Mouse (Mus musculus): ENCODE results near the gene Selp. TPM values are rescaled to one million over a fixed set of nuclear protein-coding genes. Genes with fewer than 3 reads are reported as not detected.

The Selp gene
- polyA plus RNA-seq, 1 experiment from 2014 or later = 0.26 TPM

GRCm38 (mm10) chr1:164184142-164184870 is 69.2 kb downstream of the Selp start:
- peak overlapping the region; percentile 39 for H3K4me2 ChIP-seq (ENCODE audit: low read depth, low read length)
- peak; percentile 56; the same call in 1 of the 2 replicates for ATAC-seq (ENCODE audit: insufficient read depth, low FRiP score)
- H3K27me3 ChIP-seq (ENCODE audit: control insufficient read depth, insufficient read depth, low read length) = no peaks in the 10 kb centered on the region
- H3K36me3 ChIP-seq (ENCODE audit: control insufficient read depth, insufficient read depth, low read length) = no peaks in the 10 kb centered on the region
- H3K27ac ChIP-seq (ENCODE audit: low read length) = no peak overlapping the region
- no peaks in the 10 kb centered on the region for H3K9me3 ChIP-seq (replicated peaks; ENCODE audit: control insufficient read depth, low read length)
- peak overlapping the region; percentile 30 for H3K4me3 ChIP-seq (replicated peaks; ENCODE audit: low read length)
- H3K4me1 ChIP-seq (ENCODE audit: control insufficient read depth, insufficient read depth, low read length) = no peaks in the 10 kb centered on the region
- 40% methylated on average over 16 of the region's 16 CpGs for WGBS
- H3K9ac ChIP-seq (ENCODE audit: low read length) = no peak overlapping the region

DNA sequence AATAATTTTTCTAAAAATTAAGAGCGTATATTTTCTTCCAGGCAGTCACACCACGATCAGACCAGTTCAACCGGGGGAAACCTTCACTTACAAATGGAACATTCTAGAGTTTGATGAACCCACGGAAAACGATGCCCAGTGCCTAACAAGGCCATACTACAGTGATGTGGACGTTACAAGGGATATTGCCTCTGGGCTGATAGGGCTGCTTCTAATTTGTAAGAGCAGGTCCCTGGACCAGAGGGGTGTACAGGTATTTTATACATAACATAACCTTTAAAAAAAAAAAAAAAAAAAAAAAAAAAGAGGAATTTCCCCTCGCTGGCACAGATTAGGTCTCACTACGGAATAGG is 69.8 kb downstream of the Selp start:
- Histone ChIP-seq H3K9ac (ENCODE audit: low read length) (no peak overlapping the region), H3K36me3 (ENCODE audit: control insufficient read depth, insufficient read depth, low read length) (no peaks in the 10 kb centered on the region), H3K4me1 (ENCODE audit: control insufficient read depth, insufficient read depth, low read length) (no peaks in the 10 kb centered on the region), H3K9me3 (replicated peaks; ENCODE audit: control insufficient read depth, low read length) (no peaks in the 10 kb centered on the region), H3K27ac (ENCODE audit: low read length) (no peak overlapping the region), H3K4me3 (replicated peaks; ENCODE audit: low read length) (no peak overlapping the region), H3K4me2 (ENCODE audit: low read depth, low read length) (no peak overlapping the region), H3K27me3 (ENCODE audit: control insufficient read depth, insufficient read depth, low read length) (no peaks in the 10 kb centered on the region)
- WGBS = 36% methylated on average over 8 of the region's 8 CpGs
- no peak for ATAC-seq (ENCODE audit: insufficient read depth, low FRiP score)

DNA sequence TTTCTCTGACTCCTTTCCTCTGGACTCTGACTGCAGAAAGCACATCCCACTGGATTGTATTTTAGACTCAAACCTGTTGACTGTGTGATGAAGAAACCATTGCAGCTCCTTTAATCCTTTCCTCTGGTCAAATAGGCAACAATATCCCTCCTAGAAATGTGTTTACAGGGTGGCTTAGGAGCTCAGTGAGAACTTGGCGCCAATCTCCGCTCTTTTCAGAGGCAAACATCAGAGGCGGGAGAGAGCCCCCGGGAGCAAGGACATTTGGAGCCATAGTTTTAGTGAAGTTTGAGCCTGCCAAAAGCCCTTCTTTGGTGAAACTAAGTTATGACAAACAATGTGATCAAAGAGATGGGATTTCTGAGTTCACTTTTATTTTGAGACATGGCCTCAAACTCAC is 70.3 kb downstream of the Selp start:
- H3K4me2 ChIP-seq (ENCODE audit: low read depth, low read length) = no peak overlapping the region
- no peaks in the 10 kb centered on the region for H3K9me3 ChIP-seq (replicated peaks; ENCODE audit: control insufficient read depth, low read length)
- H3K36me3 ChIP-seq (ENCODE audit: control insufficient read depth, insufficient read depth, low read length) = no peaks in the 10 kb centered on the region
- H3K4me1 ChIP-seq (ENCODE audit: control insufficient read depth, insufficient read depth, low read length) = no peaks in the 10 kb centered on the region
- WGBS = 43% methylated on average over 4 of the region's 4 CpGs
- no peak overlapping the region for H3K4me3 ChIP-seq (replicated peaks; ENCODE audit: low read length)
- H3K27ac ChIP-seq (ENCODE audit: low read length) = no peak overlapping the region
- H3K9ac ChIP-seq (ENCODE audit: low read length) = no peak overlapping the region
- no peaks in the 10 kb centered on the region for H3K27me3 ChIP-seq (ENCODE audit: control insufficient read depth, insufficient read depth, low read length)
- ATAC-seq (ENCODE audit: insufficient read depth, low FRiP score) = no peak

- Histone ChIP-seq H3K27ac (ENCODE audit: low read length) (no peak overlapping the region), H3K4me1 (ENCODE audit: control insufficient read depth, insufficient read depth, low read length) (no peaks in the 10 kb centered on the region), H3K27me3 (ENCODE audit: control insufficient read depth, insufficient read depth, low read length) (no peaks in the 10 kb centered on the region), H3K9ac (ENCODE audit: low read length) (no peak overlapping the region), H3K4me2 (ENCODE audit: low read depth, low read length) (no peak overlapping the region), H3K4me3 (replicated peaks; ENCODE audit: low read length) (no peak overlapping the region), H3K36me3 (ENCODE audit: control insufficient read depth, insufficient read depth, low read length) (no peaks in the 10 kb centered on the region), H3K9me3 (replicated peaks; ENCODE audit: control insufficient read depth, low read length) (no peaks in the 10 kb centered on the region)
- ATAC-seq (ENCODE audit: insufficient read depth, low FRiP score) = no peak
- 73% methylated on average over 1 of the region's 1 CpGs for WGBS
Observed at GRCm38 (mm10) chr1:164187002-164187560, 72.0 kb downstream of the Selp start.

DNA sequence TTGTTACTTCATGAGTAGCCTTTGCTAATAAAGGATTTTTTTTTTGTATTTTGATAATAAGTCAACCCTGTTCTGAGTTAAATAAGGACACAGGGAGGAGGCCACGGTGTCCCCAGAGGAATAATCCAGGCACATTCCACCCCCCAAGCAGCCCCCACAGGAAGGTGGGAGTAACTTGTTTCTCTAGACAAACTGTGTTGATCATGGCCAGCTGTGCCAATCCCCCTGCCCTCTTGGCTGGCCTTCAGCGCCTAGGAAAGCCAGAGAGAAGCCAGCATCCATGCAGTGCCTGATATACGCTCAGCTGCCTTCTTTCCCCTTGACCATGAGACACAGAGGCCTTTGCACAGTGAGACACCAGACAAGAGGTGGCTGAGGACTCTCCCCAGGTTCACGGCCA is 84.5 kb downstream of the Selp start:
- Histone ChIP-seq H3K4me2 (ENCODE audit: low read depth, low read length) (no peak overlapping the region), H3K4me3 (replicated peaks; ENCODE audit: low read length) (no peak overlapping the region), H3K4me1 (ENCODE audit: control insufficient read depth, insufficient read depth, low read length) (no peaks in the 10 kb centered on the region), H3K9me3 (replicated peaks; ENCODE audit: control insufficient read depth, low read length) (0 out of 2 replicates have a peak, but pooled peaks cover 3% of the 10 kb centered on the region), H3K36me3 (ENCODE audit: control insufficient read depth, insufficient read depth, low read length) (no peaks in the 10 kb centered on the region), H3K27ac (ENCODE audit: low read length) (no peak overlapping the region), H3K9ac (ENCODE audit: low read length) (no peak overlapping the region), H3K27me3 (ENCODE audit: control insufficient read depth, insufficient read depth, low read length) (no peaks in the 10 kb centered on the region)
- WGBS = 77% methylated on average over 4 of the region's 4 CpGs
- no peak for ATAC-seq (ENCODE audit: insufficient read depth, low FRiP score)

Other genes with a start within 250 kb of the Selp start
- gene Scyl3, start 186.2 kb upstream of the Selp start, polyA plus RNA-seq (2015; fragmentation: Nextera tagmentation; extraction: Ambion mirVana) = 14.6 and 16.8 TPM in 2 replicates
- gene BC055324, start 120.5 kb upstream of the Selp start, polyA plus RNA-seq (2015; fragmentation: Nextera tagmentation; extraction: Ambion mirVana) = 14.6 and 14.9 TPM in 2 replicates
- 8.1 and 8.3 TPM in 2 replicates for gene Mettl18, start 120.4 kb upstream of the Selp start, polyA plus RNA-seq (2015; fragmentation: Nextera tagmentation; extraction: Ambion mirVana)
- gene Sele, start 67.0 kb upstream of the Selp start, polyA plus RNA-seq (2015; fragmentation: Nextera tagmentation; extraction: Ambion mirVana) = 0.05 TPM in 1 of 2 replicates, not detected in the other
- 3.3 and 4.7 TPM in 2 replicates for gene Sell, start 53.3 kb upstream of the Selp start, polyA plus RNA-seq (2015; fragmentation: Nextera tagmentation; extraction: Ambion mirVana)
- gene F5, start 36.6 kb downstream of the Selp start, polyA plus RNA-seq (2015; fragmentation: Nextera tagmentation; extraction: Ambion mirVana) = 1.3 and 1.8 TPM in 2 replicates
- gene Slc19a2, start 133.8 kb downstream of the Selp start, polyA plus RNA-seq (2015; fragmentation: Nextera tagmentation; extraction: Ambion mirVana) = 15.3 and 15.9 TPM in 2 replicates
- gene Ccdc181, start 160.3 kb downstream of the Selp start, polyA plus RNA-seq (2015; fragmentation: Nextera tagmentation; extraction: Ambion mirVana) = 10.8 and 11.5 TPM in 2 replicates
- gene Nme7, start 188.9 kb downstream of the Selp start, polyA plus RNA-seq (2015; fragmentation: Nextera tagmentation; extraction: Ambion mirVana) = 30.3 and 33.8 TPM in 2 replicates
- gene Blzf1, start 192.2 kb downstream of the Selp start, polyA plus RNA-seq (2015; fragmentation: Nextera tagmentation; extraction: Ambion mirVana) = 34.3 and 39.2 TPM in 2 replicates